Mouse (Mus musculus) heart, embryonic 13.5 days (tissue): ENCODE results near the gene Ppm1n. TPM values are rescaled to one million over a fixed set of nuclear protein-coding genes. Genes with fewer than 3 reads are reported as not detected.

Experiments
- ATAC-seq: fragments of 200-750 bp; cut with Nextera tagmentation; 2 replicates; pipeline ENCODE4 v1.8.0; 2017; ENCODE audit warnings: moderate TSS enrichment; ENCODE audit not compliant: insufficient number of reproducible peaks, low FRiP score, low TSS enrichment; ENCODE audit errors: extremely low read depth
- H3K27ac ChIP-seq: fragments of 300-500 bp; sonication (generic); replicated peaks from 2 replicates; pipeline ENCODE4 v1.5.1; 2015; ENCODE audit warnings: moderate library complexity, mild to moderate bottlenecking, inconsistent platforms
- H3K27me3 ChIP-seq: fragments of 300-500 bp; sonication (generic); replicated peaks from 2 replicates; pipeline ENCODE4 v1.6.1; 2015; ENCODE audit warnings: mild to moderate bottlenecking, inconsistent platforms
- H3K36me3 ChIP-seq: fragments of 300-500 bp; sonication (generic); 2 replicates; pipeline ENCODE4 v1.6.1; 2015; ENCODE audit warnings: mild to moderate bottlenecking, inconsistent platforms
- H3K4me1 ChIP-seq: fragments of 300-500 bp; sonication (generic); 2 replicates; pipeline ENCODE4 v1.6.1; 2015; ENCODE audit warnings: inconsistent platforms
- H3K4me2 ChIP-seq: fragments of 300-500 bp; sonication (generic); 2 replicates; pipeline ENCODE4 v1.6.1; 2015; ENCODE audit warnings: inconsistent platforms, mild to moderate bottlenecking, moderate library complexity
- H3K4me3 ChIP-seq: fragments of 300-500 bp; sonication (generic); 2 replicates; pipeline ENCODE4 v1.5.1; 2015; ENCODE audit warnings: moderate library complexity, mild to moderate bottlenecking, inconsistent platforms
- H3K9ac ChIP-seq: fragments of 300-500 bp; sonication (generic); 2 replicates; pipeline ENCODE4 v1.6.1; 2015; ENCODE audit warnings: inconsistent platforms, mild to moderate bottlenecking, moderate library complexity
- H3K9me3 ChIP-seq: fragments of 300-500 bp; sonication (generic); 2 replicates; pipeline ENCODE4 v1.6.1; 2016; ENCODE audit warnings: inconsistent platforms
- WGBS: fragments of 180-500 bp; shearing (Covaris S2); methylation state at CpG from one replicate; pipeline ENCODE4 v1.1.7; 2015; ENCODE audit warnings: mixed read lengths; 5-methylcytosine and 5-hydroxymethylcytosine counted together
- polyA plus RNA-seq: library from polyadenylated mRNA; unstranded; fragments of >200 nt; fragmentation: Nextera tagmentation; extraction: Ambion mirVana; gene quantifications from 2 replicates; pipeline ENCODE4 v1.2.1, GENCODE M21; 2015

The Ppm1n gene
- polyA plus RNA-seq, 1 experiment from 2014 or later: not detected

DNA sequence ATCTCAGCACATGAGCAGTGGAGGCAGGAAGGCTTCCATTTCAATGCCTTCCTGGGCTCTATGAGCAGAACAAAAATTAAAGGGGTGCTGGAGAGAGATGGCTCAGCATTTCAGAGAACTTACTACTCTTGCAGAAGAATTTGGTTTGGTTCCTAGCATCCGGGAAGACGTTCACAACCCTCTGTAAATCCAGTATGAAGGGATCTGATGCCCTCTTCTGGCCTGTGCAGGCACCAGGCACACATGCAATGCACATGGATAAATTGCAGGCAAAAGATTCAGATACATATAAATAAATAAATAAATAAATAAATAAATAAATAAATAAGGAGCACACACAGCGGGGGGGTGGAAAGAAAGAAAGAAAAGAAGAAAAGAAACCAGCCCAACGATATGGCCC, 3.6 kb downstream of the Ppm1n start:
- H3K9ac ChIP-seq: no peak overlapping the region
- H3K4me1 ChIP-seq: peaks cover 13% of the 10 kb centered on the region
- peaks cover 50% of the 10 kb centered on the region for H3K27me3 ChIP-seq
- H3K4me2 ChIP-seq: no peak overlapping the region
- H3K27ac ChIP-seq: no peak overlapping the region
- no peak overlapping the region for H3K4me3 ChIP-seq
- no peaks in the 10 kb centered on the region for H3K36me3 ChIP-seq
- 45% methylated on average over 4 of the region's 4 CpGs for WGBS
- no peak for ATAC-seq
- H3K9me3 ChIP-seq: 0 out of 2 replicates have a peak, but pooled peaks cover 3% of the 10 kb centered on the region

- ATAC-seq: peak; percentile 45; the same call in 1 of the 2 replicates
- Histone ChIP-seq H3K4me3 (peak overlapping the region; percentile 100), H3K9ac (peak overlapping the region; percentile 99), H3K36me3 (peaks cover 9% of the 10 kb centered on the region), H3K4me2 (peak overlapping the region; percentile 95), H3K27me3 (peaks cover 10% of the 10 kb centered on the region; the same call in 1 of the 2 replicates), H3K9me3 (0 out of 2 replicates have a peak, but pooled peaks cover 3% of the 10 kb centered on the region), H3K27ac (peak overlapping the region; percentile 98), H3K4me1 (peaks cover 32% of the 10 kb centered on the region)
- WGBS: under 1% methylated on average over 36 of the region's 36 CpGs
These were observed 7.6 kb downstream of the Ppm1n start for GRCm38 (mm10) chr7:19272173-19272764.

DNA sequence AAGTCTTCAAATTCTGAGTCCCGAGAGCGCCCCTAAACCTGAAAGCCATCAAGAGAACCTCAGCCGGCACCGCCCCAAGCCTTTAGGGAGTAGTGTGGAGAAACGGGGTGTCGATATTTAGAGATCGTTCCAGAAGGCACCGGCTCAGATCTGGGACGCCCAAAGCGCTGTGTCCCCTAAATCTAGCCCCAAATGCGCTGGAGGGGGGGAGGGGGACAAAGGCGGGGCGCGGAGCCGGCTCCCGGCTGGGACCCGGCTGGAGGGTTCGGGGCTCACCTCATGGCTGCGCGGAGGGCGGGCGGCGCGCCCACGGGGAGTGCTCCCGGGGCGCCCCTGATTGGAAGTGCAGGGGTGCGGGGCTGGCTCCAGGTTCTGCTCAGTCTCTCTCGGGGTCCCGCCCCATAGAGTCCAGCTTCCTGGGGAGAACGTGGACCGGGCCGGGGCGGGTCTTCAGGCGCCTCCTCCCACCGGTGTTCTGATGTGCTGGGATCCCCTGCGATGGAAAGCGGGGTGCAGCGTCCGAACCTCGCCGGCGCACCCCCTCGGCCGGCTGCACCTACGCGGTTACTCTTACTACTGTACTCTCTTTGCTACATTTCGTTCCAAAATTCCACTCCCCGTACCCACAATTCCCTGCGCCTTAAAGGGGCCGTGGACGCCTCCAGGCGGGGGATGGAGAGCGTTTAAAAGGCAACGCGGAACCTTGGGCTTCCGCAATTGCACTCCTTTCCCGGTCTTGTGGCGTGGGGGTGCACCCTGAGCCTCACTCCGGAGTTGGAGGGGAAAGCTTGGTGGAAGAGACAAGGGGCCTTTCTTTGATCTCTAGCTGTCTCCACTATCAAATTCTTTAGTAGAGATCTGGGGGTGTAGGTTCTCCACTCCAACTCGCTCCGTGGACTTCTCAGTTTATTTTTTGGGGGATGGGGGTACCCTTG, 8.4 kb downstream of the Ppm1n start, which contains the start of gene Vasp:
Gene Vasp, minus strand, starts transcription at position 580 of the 935 bp plus-strand sequence.
- H3K4me3 ChIP-seq: peak within 1 kb of the TSS; percentile 100

GRCm38 (mm10) chr7:19270509-19271237, 9.2 kb downstream of the Ppm1n start:
- no peaks in the 10 kb centered on the region for H3K9me3 ChIP-seq
- no peak for ATAC-seq
- peaks cover 48% of the 10 kb centered on the region for H3K4me1 ChIP-seq
- peak overlapping the region; percentile 99 for H3K9ac ChIP-seq
- H3K27ac ChIP-seq: peak overlapping the region; percentile 98
- 0 out of 2 replicates have a peak, but pooled peaks cover 2% of the 10 kb centered on the region for H3K27me3 ChIP-seq
- under 1% methylated on average over 20 of the region's 21 CpGs for whole genome bisulfite sequencing
- peaks cover 22% of the 10 kb centered on the region for H3K36me3 ChIP-seq
- peak overlapping the region; percentile 100 for H3K4me3 ChIP-seq
- H3K4me2 ChIP-seq: peak overlapping the region; percentile 95

More for the DNA sequence above, 8.4 kb downstream of the Ppm1n start, which contains the start of gene Vasp:
- peak; percentile 56 for ATAC-seq
- Histone ChIP-seq H3K27me3 (0 out of 2 replicates have a peak, but pooled peaks cover 3% of the 10 kb centered on the region), H3K36me3 (peaks cover 14% of the 10 kb centered on the region), H3K9me3 (0 out of 2 replicates have a peak, but pooled peaks cover 3% of the 10 kb centered on the region), H3K4me2 (peak within 1 kb of the TSS; percentile 95), H3K4me1 (peaks cover 40% of the 10 kb centered on the region), H3K9ac (peak within 1 kb of the TSS; percentile 99), H3K27ac (peak within 1 kb of the TSS; percentile 98)
- 1% methylated on average over 62 of the region's 62 CpGs for WGBS

- WGBS: under 1% methylated on average over 18 of the region's 19 CpGs
- H3K9me3 ChIP-seq: no peaks in the 10 kb centered on the region
These were observed 10.0 kb downstream of the Ppm1n start for GRCm38 (mm10) chr7:19269721-19270441.

DNA sequence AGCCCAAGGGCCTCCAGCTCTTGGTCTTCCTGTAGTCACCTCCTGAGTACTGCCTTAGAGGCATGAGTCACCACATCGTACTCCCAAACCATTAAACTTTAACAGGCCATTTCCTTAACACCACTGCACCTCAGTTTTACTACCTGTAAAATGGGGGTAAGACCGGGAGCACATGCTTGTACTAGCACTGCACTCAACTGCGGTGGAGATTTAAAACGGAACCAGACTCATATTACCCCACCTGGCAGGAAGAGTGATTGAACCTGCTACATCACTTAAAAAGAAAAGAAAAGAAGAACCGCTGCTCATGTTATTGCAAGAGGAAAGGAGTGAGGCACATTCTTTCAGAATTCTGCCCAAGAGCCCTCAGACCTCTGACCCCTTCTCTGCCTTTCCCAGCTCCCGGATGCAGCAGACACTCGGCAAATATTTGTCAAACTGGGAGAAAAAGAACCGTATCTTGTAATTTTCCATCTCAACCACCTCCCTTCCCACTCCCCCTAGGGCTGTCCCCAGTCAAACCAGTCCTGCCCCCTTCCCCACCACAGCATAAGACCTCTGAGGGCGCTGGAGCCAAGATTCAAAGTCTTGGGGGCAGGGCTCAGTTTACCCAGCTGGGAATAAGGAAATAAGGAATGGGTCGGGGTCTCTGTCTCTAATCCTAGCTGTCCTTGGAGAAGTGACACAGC, 10.7 kb downstream of the Ppm1n start:
- peaks cover 36% of the 10 kb centered on the region for H3K36me3 ChIP-seq
- H3K9ac ChIP-seq: peak overlapping the region; percentile 99
- WGBS: 40% methylated on average over 10 of the region's 10 CpGs
- peak overlapping the region; percentile 95 for H3K4me2 ChIP-seq
- no peaks in the 10 kb centered on the region for H3K27me3 ChIP-seq
- H3K4me1 ChIP-seq: peaks cover 62% of the 10 kb centered on the region
- no peak for ATAC-seq
- peak overlapping the region; percentile 98 for H3K27ac ChIP-seq
- H3K9me3 ChIP-seq: no peaks in the 10 kb centered on the region
- peak overlapping the region; percentile 100 for H3K4me3 ChIP-seq

More at GRCm38 (mm10) chr7:19269721-19270441, 10.0 kb downstream of the Ppm1n start:
- ATAC-seq: peak; percentile 53
- no peaks in the 10 kb centered on the region for H3K27me3 ChIP-seq
- peak overlapping the region; percentile 99 for H3K9ac ChIP-seq
- peak overlapping the region; percentile 100 for H3K4me3 ChIP-seq
- peak overlapping the region; percentile 98 for H3K27ac ChIP-seq
- peak overlapping the region; percentile 95 for H3K4me2 ChIP-seq
- peaks cover 56% of the 10 kb centered on the region for H3K4me1 ChIP-seq
- peaks cover 29% of the 10 kb centered on the region for H3K36me3 ChIP-seq

GRCm38 (mm10) chr7:19267051-19267450, 12.8 kb downstream of the Ppm1n start:
- WGBS: 47% methylated on average over 10 of the region's 10 CpGs
- H3K27ac ChIP-seq: peak overlapping the region; percentile 2; the same call in 1 of the 2 replicates
- peak overlapping the region; percentile 63 for H3K9ac ChIP-seq
- ATAC-seq: no peak
- H3K4me3 ChIP-seq: no peak overlapping the region
- no peaks in the 10 kb centered on the region for H3K27me3 ChIP-seq
- H3K4me2 ChIP-seq: 0 out of 2 replicates have a peak overlapping the region, but pooled peaks have one; percentile 25
- H3K4me1 ChIP-seq: peaks cover 59% of the 10 kb centered on the region
- H3K36me3 ChIP-seq: peaks cover 57% of the 10 kb centered on the region
- H3K9me3 ChIP-seq: no peaks in the 10 kb centered on the region

DNA sequence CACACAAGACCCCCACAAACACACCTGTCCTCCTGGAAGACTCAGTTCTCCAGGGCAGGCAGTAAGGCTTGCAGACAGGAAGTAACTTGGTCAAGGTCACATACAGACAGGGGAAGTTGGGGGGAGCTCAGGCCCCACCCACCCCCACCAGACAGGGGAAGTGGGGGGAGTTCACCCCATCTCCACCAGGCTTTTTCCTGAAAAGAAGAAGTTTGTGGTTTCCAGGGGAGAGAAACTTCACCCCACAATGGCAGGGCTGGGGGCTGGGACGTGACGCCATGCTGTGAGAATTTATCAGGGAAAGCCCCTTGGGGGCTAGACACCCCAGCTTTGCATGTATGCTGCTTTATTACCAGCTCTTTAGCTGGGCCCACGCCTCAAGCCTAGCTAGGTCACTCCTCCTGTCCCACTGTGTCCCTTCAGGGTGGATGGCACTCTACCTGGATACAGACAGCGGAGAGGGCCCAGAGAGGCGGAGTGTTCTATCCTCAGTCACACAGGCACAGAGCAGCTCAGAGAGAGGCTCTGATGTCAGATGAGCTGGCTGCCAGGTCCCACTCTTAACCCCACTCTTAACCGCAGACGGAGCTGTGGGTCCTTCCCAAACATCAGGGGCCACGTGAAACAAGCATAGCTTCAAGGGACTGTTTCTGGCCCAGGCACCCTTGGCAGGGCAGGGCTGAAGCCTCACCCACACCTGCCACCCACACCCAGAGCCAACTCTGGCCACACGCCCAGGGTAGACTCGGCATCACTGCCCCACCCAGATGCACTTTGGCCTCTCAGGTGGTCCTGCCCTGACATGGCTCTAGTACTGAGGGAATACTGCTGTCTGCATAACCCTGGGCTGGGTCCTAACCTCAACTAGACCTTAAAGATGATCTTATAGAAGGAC, 13.7 kb downstream of the Ppm1n start:
- Histone ChIP-seq H3K4me2 (peak overlapping the region; percentile 28; the same call in 1 of the 2 replicates), H3K36me3 (peaks cover 66% of the 10 kb centered on the region), H3K9ac (peak overlapping the region; percentile 63), H3K9me3 (no peaks in the 10 kb centered on the region), H3K27me3 (no peaks in the 10 kb centered on the region), H3K27ac (peak overlapping the region; percentile 24; the same call in 1 of the 2 replicates), H3K4me1 (peaks cover 59% of the 10 kb centered on the region), H3K4me3 (no peak overlapping the region)
- no peak for ATAC-seq
- 63% methylated on average over 10 of the region's 10 CpGs for WGBS

DNA sequence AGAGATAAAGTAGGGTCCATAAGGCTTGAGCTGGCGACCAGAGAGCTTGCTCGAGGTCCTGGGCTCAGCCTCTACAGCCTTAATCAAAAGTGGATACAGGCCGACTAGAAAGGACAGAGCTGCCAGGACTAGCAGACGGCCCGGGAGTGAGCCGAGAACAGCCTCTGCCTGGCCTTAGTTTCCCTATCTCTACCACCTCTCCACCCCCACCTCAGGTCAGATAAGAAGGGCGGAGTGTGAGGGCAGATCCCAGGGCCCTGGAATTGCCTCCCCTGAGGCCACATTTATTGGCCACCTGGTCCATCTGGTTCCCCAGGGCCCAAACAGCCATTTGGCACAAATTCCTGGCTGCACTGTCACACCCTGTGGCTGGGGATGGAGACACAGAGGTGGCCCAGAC, 14.7 kb downstream of the Ppm1n start:
- no peak for ATAC-seq
- H3K4me1 ChIP-seq: peaks cover 54% of the 10 kb centered on the region
- WGBS: 18% methylated on average over 7 of the region's 7 CpGs

More for the DNA sequence above, 14.7 kb downstream of the Ppm1n start:
- peaks cover 76% of the 10 kb centered on the region for H3K36me3 ChIP-seq
- no peaks in the 10 kb centered on the region for H3K27me3 ChIP-seq
- H3K9me3 ChIP-seq: no peaks in the 10 kb centered on the region
- H3K27ac ChIP-seq: 0 out of 2 replicates have a peak overlapping the region, but pooled peaks have one; percentile 24
- H3K4me3 ChIP-seq: no peak overlapping the region
- H3K9ac ChIP-seq: peak overlapping the region; percentile 63
- H3K4me2 ChIP-seq: peak overlapping the region; percentile 28
